Mouse (Mus musculus) bone marrow, adult 2 months (tissue): ENCODE results near the gene Rbpj.

Source experiments
- CTCF ChIP-seq: fragments of 200-500 bp; IDR thresholded peaks from 2 replicates; pipeline ENCODE4 v1.5.1; 2011; ENCODE audit warnings: low read length, control low read depth; ENCODE audit not compliant: control insufficient read depth, insufficient read depth
- POLR2A ChIP-seq: fragments of 200-500 bp; IDR thresholded peaks from 2 replicates; pipeline ENCODE4 v1.6.1; 2011; ENCODE audit warnings: low read depth, mild to moderate bottlenecking, control low read depth, low read length, borderline replicate concordance; ENCODE audit not compliant: control insufficient read depth

- TF ChIP-seq CTCF (no peak), POLR2A (no peak)
Measured at GRCm38 (mm10) chr5:53450945-53451344, 15.0 kb upstream of the Rbpj start.
